Mouse (Mus musculus): Measurements from ENCODE around the gene Tm4sf19. TPM values are rescaled to one million over a fixed set of nuclear protein-coding genes. Genes with fewer than 3 reads are reported as not detected.

Tm4sf19 gene
- polyA plus RNA-seq (2011; ENCODE audit: insufficient read length, low read depth, missing spikeins): not detected in 2 replicates

DNA sequence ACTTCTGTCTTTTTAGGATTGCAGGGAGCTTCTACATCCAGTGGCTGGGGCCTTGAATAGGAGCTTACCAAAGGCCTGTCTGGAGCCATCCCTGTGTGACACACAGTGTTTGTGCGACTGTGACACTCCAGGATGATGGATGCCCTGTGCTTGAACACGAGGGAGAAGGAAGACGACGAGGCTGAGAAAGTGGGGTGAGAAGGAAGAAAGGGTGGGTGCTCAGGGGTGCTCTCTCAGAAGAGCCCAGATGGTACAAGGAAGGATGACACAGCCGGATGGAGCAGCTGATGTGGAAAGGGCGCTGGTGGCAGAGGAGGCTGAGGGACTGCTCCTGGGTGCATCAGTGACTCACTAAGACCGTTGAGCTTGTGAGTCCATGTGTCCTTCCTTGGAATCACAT lies at the start of gene Tm4sf19:
Tm4sf19 (plus strand) TSS at position 240 of the 400 bp plus-strand sequence.
- Histone ChIP-seq H3K27ac (ENCODE audit: insufficient read depth, low read length) (no peak within 1 kb of the TSS), H3K4me3 (ENCODE audit: insufficient read depth, low read length) (no peak within 1 kb of the TSS), H3K4me1 (ENCODE audit: control insufficient read depth, insufficient read depth, low read length) (peaks cover 21% of the 10 kb centered on the region)
- TF ChIP-seq POLR2A (IDR thresholded peaks at IDR 0.05; ENCODE audit: low read depth, low read length) (no peak), CTCF (IDR thresholded peaks at IDR 0.05; ENCODE audit: borderline replicate concordance, insufficient read depth, low read length) (no peak)

DNA sequence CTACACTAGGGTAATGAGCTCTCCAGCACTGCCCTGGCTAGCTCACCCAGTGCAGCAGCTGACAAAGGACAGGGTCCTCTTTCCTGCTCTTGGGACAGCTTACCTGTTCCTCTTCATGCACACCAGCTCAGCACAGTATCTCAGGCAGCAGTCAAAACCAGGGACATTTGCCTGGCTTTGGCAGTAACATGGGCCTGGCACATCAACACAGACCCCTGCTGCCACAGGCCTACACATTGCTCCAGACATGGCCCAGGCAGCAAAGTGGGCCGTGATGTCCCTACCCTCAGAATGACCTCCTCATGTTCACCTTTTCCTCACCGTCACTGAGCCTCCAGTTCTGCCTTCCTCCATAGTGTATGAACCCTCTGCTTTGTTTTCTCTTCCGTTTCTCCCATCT lies 49.5 kb upstream of the Tm4sf19 start:
- Histone ChIP-seq H3K4me3 (ENCODE audit: insufficient read depth, low read length) (no peak overlapping the region), H3K27ac (ENCODE audit: insufficient read depth, low read length) (no peak overlapping the region), H3K4me1 (ENCODE audit: control insufficient read depth, insufficient read depth, low read length) (peaks cover 4% of the 10 kb centered on the region)
- TF ChIP-seq CTCF (IDR thresholded peaks at IDR 0.05; ENCODE audit: borderline replicate concordance, insufficient read depth, low read length) (no peak), POLR2A (IDR thresholded peaks at IDR 0.05; ENCODE audit: low read depth, low read length) (no peak)

DNA sequence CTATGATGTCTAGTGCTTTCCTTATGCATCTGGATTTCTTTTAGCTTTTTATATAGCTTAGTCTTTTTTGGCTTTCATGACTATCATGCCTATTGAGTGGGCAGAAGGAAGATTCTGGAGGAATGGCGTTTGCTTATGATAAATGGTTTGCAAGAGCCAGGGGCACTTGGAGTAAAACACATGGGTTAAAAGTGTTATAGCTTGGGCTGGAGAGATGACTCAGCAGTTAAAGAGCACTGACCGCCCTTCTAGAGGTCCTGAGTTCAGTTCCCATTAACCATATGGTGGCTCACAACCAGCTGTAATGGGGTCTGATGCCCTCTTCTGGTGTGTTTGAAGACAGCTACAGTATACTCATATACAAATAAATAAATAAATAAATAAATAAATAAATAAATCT lies 36.8 kb upstream of the Tm4sf19 start:
- Histone ChIP-seq H3K4me3 (ENCODE audit: insufficient read depth, low read length) (no peak overlapping the region), H3K4me1 (ENCODE audit: control insufficient read depth, insufficient read depth, low read length) (no peaks in the 10 kb centered on the region; the same call in 1 of the 2 replicates), H3K27ac (ENCODE audit: insufficient read depth, low read length) (no peak overlapping the region)
- TF ChIP-seq CTCF (IDR thresholded peaks at IDR 0.05; ENCODE audit: borderline replicate concordance, insufficient read depth, low read length) (no peak), POLR2A (IDR thresholded peaks at IDR 0.05; ENCODE audit: low read depth, low read length) (no peak)

DNA sequence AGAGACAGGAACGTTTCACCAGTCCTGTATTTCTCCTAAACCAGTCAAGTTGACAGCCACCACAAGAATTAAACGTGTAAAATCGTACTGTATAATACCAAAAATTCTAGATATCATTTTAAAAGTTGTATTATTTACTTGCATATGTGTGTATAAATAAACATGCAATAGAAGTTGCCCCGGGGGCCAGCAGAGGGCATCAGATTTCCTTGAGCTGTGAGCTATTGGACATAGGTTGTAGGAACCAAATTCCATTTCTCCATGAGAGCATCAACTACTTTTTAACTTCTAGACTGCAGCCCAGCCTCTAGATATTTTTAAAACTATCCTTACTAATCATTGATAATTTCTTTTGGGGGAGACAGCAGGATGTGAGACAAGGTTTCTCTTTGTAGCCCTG lies 29.0 kb upstream of the Tm4sf19 start:
- TF ChIP-seq POLR2A (IDR thresholded peaks at IDR 0.05; ENCODE audit: low read depth, low read length) (no peak), CTCF (IDR thresholded peaks at IDR 0.05; ENCODE audit: borderline replicate concordance, insufficient read depth, low read length) (no peak)
- Histone ChIP-seq H3K4me1 (ENCODE audit: control insufficient read depth, insufficient read depth, low read length) (no peaks in the 10 kb centered on the region; the same call in 1 of the 2 replicates), H3K4me3 (ENCODE audit: insufficient read depth, low read length) (no peak overlapping the region), H3K27ac (ENCODE audit: insufficient read depth, low read length) (no peak overlapping the region)

DNA sequence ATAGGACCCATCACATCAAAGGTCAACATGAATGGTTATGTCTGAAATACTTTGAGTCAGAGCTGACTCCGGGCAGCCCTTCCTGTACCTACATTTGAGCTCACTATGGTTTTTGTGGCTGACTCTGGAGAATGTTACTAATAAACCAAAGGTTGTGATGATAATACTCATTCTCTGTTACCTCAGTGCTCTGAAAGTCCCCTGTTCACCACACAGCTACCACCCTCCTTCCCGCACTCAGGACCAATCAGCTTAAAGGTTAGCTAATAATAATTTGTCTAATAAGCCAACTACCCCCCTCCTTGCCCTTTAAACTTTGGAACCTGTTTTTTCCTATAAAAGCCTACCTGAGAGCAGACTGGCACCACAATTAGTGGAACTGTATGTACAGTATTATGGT lies 20.7 kb upstream of the Tm4sf19 start:
- Histone ChIP-seq H3K27ac (ENCODE audit: insufficient read depth, low read length) (no peak overlapping the region), H3K4me1 (ENCODE audit: control insufficient read depth, insufficient read depth, low read length) (no peaks in the 10 kb centered on the region), H3K4me3 (ENCODE audit: insufficient read depth, low read length) (no peak overlapping the region)
- TF ChIP-seq POLR2A (IDR thresholded peaks at IDR 0.05; ENCODE audit: low read depth, low read length): no peak
- no peak for TF ChIP-seq CTCF (IDR thresholded peaks at IDR 0.05; ENCODE audit: borderline replicate concordance, insufficient read depth, low read length)

DNA sequence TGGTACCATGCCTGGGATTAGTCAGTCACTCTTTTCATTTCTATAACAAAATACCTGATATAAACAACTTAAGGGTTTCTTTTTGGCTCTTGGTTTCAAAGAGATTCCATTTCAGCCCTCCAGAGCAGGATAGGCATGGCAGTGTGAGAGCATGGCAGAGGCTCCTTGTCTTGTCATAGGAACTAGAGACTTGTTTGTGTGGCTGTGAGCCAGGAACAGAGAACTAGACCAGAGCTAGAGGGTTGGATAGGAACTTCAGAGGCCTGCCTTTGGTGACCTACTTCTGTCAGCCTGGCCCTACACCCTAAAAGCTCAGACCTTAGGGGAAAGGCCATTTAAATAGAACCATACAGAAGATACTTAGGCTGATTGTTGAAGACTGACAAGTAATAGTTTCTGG lies 17.4 kb upstream of the Tm4sf19 start:
- Histone ChIP-seq H3K4me3 (ENCODE audit: insufficient read depth, low read length) (no peak overlapping the region), H3K4me1 (ENCODE audit: control insufficient read depth, insufficient read depth, low read length) (no peaks in the 10 kb centered on the region), H3K27ac (ENCODE audit: insufficient read depth, low read length) (no peak overlapping the region)
- no peak for TF ChIP-seq CTCF (IDR thresholded peaks at IDR 0.05; ENCODE audit: borderline replicate concordance, insufficient read depth, low read length)
- no peak for TF ChIP-seq POLR2A (IDR thresholded peaks at IDR 0.05; ENCODE audit: low read depth, low read length)

DNA sequence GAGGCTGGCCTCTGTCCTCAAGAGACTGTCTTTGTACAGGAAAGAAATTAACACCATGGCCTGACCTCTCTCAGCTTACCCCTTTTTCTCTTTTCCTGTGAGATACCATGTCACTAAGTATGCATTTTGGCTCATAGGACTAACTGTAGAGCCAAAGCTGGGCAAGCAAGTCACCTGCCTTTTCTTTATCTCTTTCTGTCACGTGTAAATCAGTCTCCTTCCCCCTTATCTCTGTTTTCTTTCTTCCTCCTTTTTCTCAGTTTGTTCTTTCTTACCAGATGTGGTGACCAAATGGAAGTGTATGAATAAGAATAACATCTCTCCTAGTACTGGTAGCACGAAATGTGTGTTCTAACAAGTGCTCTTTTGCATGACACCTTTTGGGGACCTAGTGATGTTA lies 15.4 kb upstream of the Tm4sf19 start:
- TF ChIP-seq POLR2A (IDR thresholded peaks at IDR 0.05; ENCODE audit: low read depth, low read length) (no peak), CTCF (IDR thresholded peaks at IDR 0.05; ENCODE audit: borderline replicate concordance, insufficient read depth, low read length) (no peak)
- no peak overlapping the region for H3K27ac ChIP-seq (ENCODE audit: insufficient read depth, low read length)
- H3K4me1 ChIP-seq (ENCODE audit: control insufficient read depth, insufficient read depth, low read length): no peaks in the 10 kb centered on the region
- no peak overlapping the region for H3K4me3 ChIP-seq (ENCODE audit: insufficient read depth, low read length)

DNA sequence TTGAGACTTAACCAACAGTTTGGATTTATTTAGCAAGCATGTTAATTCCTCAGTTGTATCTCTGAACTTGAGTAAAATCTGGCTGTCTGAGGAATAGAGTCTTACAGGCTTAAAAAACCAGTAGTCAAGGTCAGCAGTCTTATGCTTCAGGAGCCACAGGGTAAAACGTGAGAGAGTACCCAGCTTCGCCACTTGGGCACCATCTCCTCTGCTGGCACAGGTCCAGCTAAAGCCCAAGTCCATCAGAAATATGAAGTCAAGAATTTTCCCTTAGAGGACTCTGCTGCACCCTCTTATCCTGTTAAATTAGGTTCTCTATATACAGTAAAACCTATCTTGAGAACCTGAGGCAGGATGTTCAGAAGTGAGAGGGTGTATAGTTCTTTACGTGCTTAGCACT lies 13.5 kb upstream of the Tm4sf19 start:
- no peak for TF ChIP-seq POLR2A (IDR thresholded peaks at IDR 0.05; ENCODE audit: low read depth, low read length)
- no peak for TF ChIP-seq CTCF (IDR thresholded peaks at IDR 0.05; ENCODE audit: borderline replicate concordance, insufficient read depth, low read length)
- Histone ChIP-seq H3K4me3 (ENCODE audit: insufficient read depth, low read length) (no peak overlapping the region), H3K4me1 (ENCODE audit: control insufficient read depth, insufficient read depth, low read length) (no peaks in the 10 kb centered on the region), H3K27ac (ENCODE audit: insufficient read depth, low read length) (no peak overlapping the region)

DNA sequence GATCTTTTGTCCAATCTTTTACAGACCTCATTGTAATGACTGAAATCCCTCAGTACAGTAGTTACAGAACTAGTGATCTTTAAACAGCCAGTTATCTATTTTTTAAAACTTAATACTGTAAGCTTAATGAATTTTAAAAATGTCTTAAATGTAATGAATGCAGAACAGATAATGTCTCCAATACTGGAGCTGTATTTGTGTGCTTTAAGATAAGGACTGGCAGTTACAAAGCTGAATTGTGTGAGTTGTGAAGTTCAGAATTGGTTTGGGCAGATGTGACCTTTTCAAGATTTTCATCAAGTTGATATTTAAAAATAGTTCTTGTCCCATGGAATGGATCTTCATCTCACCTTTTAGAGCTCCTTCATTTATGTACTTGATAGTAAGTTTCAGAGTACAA lies 11.3 kb upstream of the Tm4sf19 start:
- Histone ChIP-seq H3K4me1 (ENCODE audit: control insufficient read depth, insufficient read depth, low read length) (no peaks in the 10 kb centered on the region), H3K27ac (ENCODE audit: insufficient read depth, low read length) (no peak overlapping the region)
- TF ChIP-seq POLR2A (IDR thresholded peaks at IDR 0.05; ENCODE audit: low read depth, low read length) (no peak), CTCF (IDR thresholded peaks at IDR 0.05; ENCODE audit: borderline replicate concordance, insufficient read depth, low read length) (no peak)

DNA sequence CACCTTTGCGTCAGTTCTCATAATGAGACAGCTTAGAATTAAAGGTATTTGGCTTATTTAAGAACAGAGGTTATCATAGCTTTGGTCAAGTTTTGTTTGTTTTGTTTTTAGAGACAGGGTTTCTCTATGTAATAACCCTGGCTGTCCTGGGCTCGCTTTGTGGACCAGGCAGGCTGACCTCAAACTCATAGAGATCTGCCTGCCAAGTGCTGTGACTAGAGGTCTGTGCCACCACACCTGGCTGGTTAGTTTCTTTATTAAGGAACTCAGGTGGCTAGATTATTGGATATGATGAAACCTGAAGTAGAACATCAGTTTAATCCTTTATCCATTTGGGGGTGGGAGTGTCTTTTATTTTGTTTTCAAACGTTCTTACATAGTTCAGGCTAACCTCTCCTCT lies 10.5 kb upstream of the Tm4sf19 start:
- Histone ChIP-seq H3K4me1 (ENCODE audit: control insufficient read depth, insufficient read depth, low read length) (0 out of 2 replicates have a peak, but pooled peaks cover under 1% of the 10 kb centered on the region), H3K27ac (ENCODE audit: insufficient read depth, low read length) (no peak overlapping the region), H3K4me3 (ENCODE audit: insufficient read depth, low read length) (no peak overlapping the region)
- TF ChIP-seq CTCF (IDR thresholded peaks at IDR 0.05; ENCODE audit: borderline replicate concordance, insufficient read depth, low read length) (no peak), POLR2A (IDR thresholded peaks at IDR 0.05; ENCODE audit: low read depth, low read length) (no peak)

More for the DNA sequence above, 11.3 kb upstream of the Tm4sf19 start:
- H3K4me3 ChIP-seq (ENCODE audit: insufficient read depth, low read length): no peak overlapping the region

DNA sequence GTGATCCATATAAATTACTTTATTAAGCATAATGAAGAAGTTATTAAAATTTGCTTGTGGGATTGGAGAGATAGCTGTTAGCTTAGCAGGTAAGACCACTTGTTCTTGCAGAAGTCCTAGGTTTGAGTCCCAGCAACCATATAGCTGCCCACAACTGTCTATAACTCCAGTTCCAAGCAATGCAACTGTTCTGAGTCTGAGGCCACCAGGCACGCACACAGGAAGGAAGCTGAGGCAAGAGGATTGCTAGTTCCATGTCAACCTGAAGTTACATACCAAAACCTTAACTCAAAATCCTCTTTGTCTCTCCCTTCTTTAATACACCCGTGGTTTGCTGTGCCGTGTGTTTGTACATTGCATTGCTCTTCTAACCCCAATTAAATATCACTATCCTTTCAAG lies 9.4 kb upstream of the Tm4sf19 start:
- Histone ChIP-seq H3K4me1 (ENCODE audit: control insufficient read depth, insufficient read depth, low read length) (peaks cover 8% of the 10 kb centered on the region), H3K4me3 (ENCODE audit: insufficient read depth, low read length) (no peak overlapping the region), H3K27ac (ENCODE audit: insufficient read depth, low read length) (no peak overlapping the region)
- TF ChIP-seq CTCF (IDR thresholded peaks at IDR 0.05; ENCODE audit: borderline replicate concordance, insufficient read depth, low read length) (no peak), POLR2A (IDR thresholded peaks at IDR 0.05; ENCODE audit: low read depth, low read length) (no peak)
